Mouse (Mus musculus) kidney, embryonic 16.5 days (tissue): ENCODE results near the gene Gm9780. TPM values are rescaled to one million over a fixed set of nuclear protein-coding genes. Genes with fewer than 3 reads are reported as not detected.
"Not testable (repeated sequence)": the region's sequence is repeated elsewhere in the genome, so short reads cannot be mapped to it uniquely, and the experiment has no call there.

Experiments used
- ATAC-seq: fragments of 200-750 bp; cut with Nextera tagmentation; 2 replicates; pipeline ENCODE4 v1.8.0; 2017; ENCODE audit warnings: moderate TSS enrichment; ENCODE audit not compliant: low FRiP score, low TSS enrichment
- H3K27ac ChIP-seq: fragments of 300-500 bp; sonication (generic); 2 replicates; pipeline ENCODE4 v1.5.1; 2014; ENCODE audit warnings: low read length
- H3K27me3 ChIP-seq: fragments of 300-500 bp; sonication (generic); 2 replicates; pipeline ENCODE4 v1.6.1; 2014; ENCODE audit warnings: low read length, control low read depth, mixed read lengths; ENCODE audit not compliant: insufficient read depth
- H3K36me3 ChIP-seq: fragments of 300-500 bp; sonication (generic); 2 replicates; pipeline ENCODE4 v1.6.1; 2014; ENCODE audit warnings: low read length, control low read depth, mixed read lengths; ENCODE audit not compliant: insufficient read depth
- H3K4me1 ChIP-seq: fragments of 300-500 bp; sonication (generic); 2 replicates; pipeline ENCODE4 v1.6.1; 2014; ENCODE audit warnings: low read length, control low read depth, mixed read lengths; ENCODE audit not compliant: insufficient read depth
- H3K4me2 ChIP-seq: fragments of 300-500 bp; sonication (generic); replicated peaks from 2 replicates; pipeline ENCODE4 v1.6.1; 2014; ENCODE audit warnings: low read depth, low read length
- H3K4me3 ChIP-seq: fragments of 300-500 bp; sonication (generic); 2 replicates; pipeline ENCODE4 v1.5.1; 2014; ENCODE audit warnings: mild to moderate bottlenecking, low read length
- H3K9ac ChIP-seq: fragments of 300-500 bp; sonication (generic); replicated peaks from 2 replicates; pipeline ENCODE4 v1.6.1; 2014; ENCODE audit warnings: low read length
- H3K9me3 ChIP-seq: fragments of 300-500 bp; sonication (generic); 2 replicates; pipeline ENCODE4 v1.6.1; 2016; ENCODE audit warnings: low read length, control low read depth
- WGBS: fragments of 180-500 bp; shearing (Covaris S2); extraction: QIAGEN DNeasy Blood & Tissue Kit; methylation state at CpG from one replicate; pipeline ENCODE4 v1.1.7; 2014; 5-methylcytosine and 5-hydroxymethylcytosine counted together
- polyA plus RNA-seq: library from polyadenylated mRNA; unstranded; fragments of >200 nt; fragmentation: Nextera tagmentation; extraction: Ambion mirVana; gene quantifications from 2 replicates; pipeline ENCODE4 v1.2.1, GENCODE M21; 2015

Gm9780 gene
- polyA plus RNA-seq, 1 experiment from 2014 or later = 41.6 TPM

GRCm38 (mm10) chr14:25978371-25979241, 63.9 kb downstream of the Gm9780 start, which contains the start of gene Duxbl1:
Gene Duxbl1 (plus strand): TSS chr14:25978577.
- peak within 1 kb of the TSS; percentile 35 for H3K4me3 ChIP-seq
- peak; percentile 39; the same call in 1 of the 2 replicates for ATAC-seq
- H3K9ac ChIP-seq, H3K4me1 ChIP-seq, H3K27ac ChIP-seq, H3K36me3 ChIP-seq, H3K27me3 ChIP-seq, H3K9me3 ChIP-seq: not testable (repeated sequence)
- H3K4me2 ChIP-seq = peak within 1 kb of the TSS; percentile 47
- WGBS = no CpG with 5 or more reads among the region's 25 CpGs

Other genes starting within 250 kb of the Gm9780 start
- 65.8 and 67.9 TPM in 2 replicates for gene Anxa11, start 200.6 kb downstream of the Gm9780 start, polyA plus RNA-seq
- gene Plac9a, start 139.6 kb downstream of the Gm9780 start, polyA plus RNA-seq = 1.6 TPM in 1 of 2 replicates, not detected in the other
- gene Tmem254a, start 115.0 kb downstream of the Gm9780 start, polyA plus RNA-seq = 1.5 and 2.2 TPM in 2 replicates
- 0.17 TPM in 1 of 2 replicates, not detected in the other for gene Cphx1, start 104.4 kb downstream of the Gm9780 start, polyA plus RNA-seq
- gene Duxbl1, start 64.1 kb downstream of the Gm9780 start, polyA plus RNA-seq = 1.0 and 1.1 TPM in 2 replicates
- 49.9 and 55.1 TPM in 2 replicates for gene Tmem254c, start 24.6 kb upstream of the Gm9780 start, polyA plus RNA-seq
- gene Cphx2, start 38.8 kb upstream of the Gm9780 start, polyA plus RNA-seq = not detected in 2 replicates
- 0.21 TPM in 1 of 2 replicates, not detected in the other for gene Cphx3, start 39.6 kb upstream of the Gm9780 start, polyA plus RNA-seq
- gene Duxbl2, start 75.6 kb upstream of the Gm9780 start, polyA plus RNA-seq = 0.55 and 1.4 TPM in 2 replicates
- 27.8 and 32.0 TPM in 2 replicates for gene Plac9b, start 139.8 kb upstream of the Gm9780 start, polyA plus RNA-seq
- 37.9 and 40.3 TPM in 2 replicates for gene Tmem254b, start 164.3 kb upstream of the Gm9780 start, polyA plus RNA-seq
- gene Duxbl3, start 215.3 kb upstream of the Gm9780 start, polyA plus RNA-seq = 0.50 and 1.4 TPM in 2 replicates